8 mouse cellular contexts compared by ENCODE assay signal in genomic region chr14:60738434-60738938, GRCm38 (mm10). TPM values are rescaled to one million over a fixed set of nuclear protein-coding genes. Genes with fewer than 3 reads are reported as not detected.
DNase-seq lines count a peak whose midpoint lies in the region; ATAC-seq lines count a peak whose summit lies in the region.

No protein-coding gene starts in this region.

- H3K9me3 ChIP-seq in hindbrain, embryonic 10.5 days, result no peaks in the 10 kb centered on the region
- no peaks in the 10 kb centered on the region for H3K9me3 ChIP-seq in hindbrain, embryonic 11.5 days (ENCODE audit: control insufficient read depth, low read length)
- H3K9me3 ChIP-seq in intestine, embryonic 16.5 days (ENCODE audit: control insufficient read depth, low read length), result no peaks in the 10 kb centered on the region

- H3K4me1 ChIP-seq in hindbrain, embryonic 10.5 days (replicated peaks), result peaks cover 62% of the 10 kb centered on the region
- H3K4me1 ChIP-seq in hindbrain, embryonic 11.5 days (replicated peaks; ENCODE audit: control insufficient read depth, insufficient read depth, low read length), result peaks cover 9% of the 10 kb centered on the region
- peaks cover 45% of the 10 kb centered on the region for H3K4me1 ChIP-seq in brown adipose tissue, adult 24 weeks (ENCODE audit: control insufficient read depth, insufficient read depth, insufficient read length, low read length)
- H3K4me1 ChIP-seq in intestine, embryonic 16.5 days (ENCODE audit: control insufficient read depth, insufficient read depth, low read length), result peaks cover 44% of the 10 kb centered on the region

- whole genome bisulfite sequencing in hindbrain, embryonic 10.5 days, result 62% methylated on average over 10 of the region's 10 CpGs
- 65% methylated on average over 10 of the region's 10 CpGs for WGBS in hindbrain, embryonic 11.5 days
- WGBS in intestine, embryonic 16.5 days, result 60% methylated on average over 10 of the region's 10 CpGs

- no peaks in the 10 kb centered on the region for H3K27me3 ChIP-seq in hindbrain, embryonic 10.5 days (ENCODE audit: insufficient read depth, poor library complexity, severe bottlenecking)
- no peaks in the 10 kb centered on the region for H3K27me3 ChIP-seq in hindbrain, embryonic 11.5 days (ENCODE audit: control insufficient read depth, insufficient read depth, low read length)
- H3K27me3 ChIP-seq in intestine, embryonic 16.5 days (replicated peaks; ENCODE audit: control insufficient read depth, insufficient read depth, low read length), result no peaks in the 10 kb centered on the region

- H3K36me3 ChIP-seq in hindbrain, embryonic 10.5 days, result peaks cover 49% of the 10 kb centered on the region
- H3K36me3 ChIP-seq in hindbrain, embryonic 11.5 days (ENCODE audit: control insufficient read depth, insufficient read depth, low read length), result no peaks in the 10 kb centered on the region
- no peaks in the 10 kb centered on the region for H3K36me3 ChIP-seq in intestine, embryonic 16.5 days (ENCODE audit: control insufficient read depth, insufficient read depth, low read length)

- H3K4me3 ChIP-seq in hindbrain, embryonic 10.5 days, result no peak overlapping the region
- H3K4me3 ChIP-seq in hindbrain, embryonic 11.5 days (ENCODE audit: low read depth, low read length), result no peak overlapping the region
- H3K4me3 ChIP-seq in brown adipose tissue, adult 24 weeks (ENCODE audit: insufficient read depth, low read depth, low read length), result no peak overlapping the region
- no peak overlapping the region for H3K4me3 ChIP-seq in intestine, embryonic 16.5 days (ENCODE audit: low read length)

- H3K27ac ChIP-seq in hindbrain, embryonic 10.5 days, result peak overlapping the region; percentile 75
- H3K27ac ChIP-seq in hindbrain, embryonic 11.5 days (ENCODE audit: low read depth, low read length), result no peak overlapping the region
- H3K27ac ChIP-seq in brown adipose tissue, adult 24 weeks (replicated peaks; ENCODE audit: low read depth, low read length), result peak overlapping the region; percentile 90
- H3K27ac ChIP-seq in intestine, embryonic 16.5 days (ENCODE audit: low read length), result peak overlapping the region; percentile 80

- H3K9ac ChIP-seq in hindbrain, embryonic 11.5 days (ENCODE audit: low read depth, low read length), result no peak overlapping the region
- no peak overlapping the region; the same call in 1 of the 2 replicates for H3K9ac ChIP-seq in intestine, embryonic 16.5 days (ENCODE audit: low read depth, low read length)

- no peak for ATAC-seq in hindbrain, embryonic 11.5 days (ENCODE audit: low FRiP score)
- no peak for ATAC-seq in intestine, embryonic 16.5 days
- ATAC-seq in monocyte, adult 5-6 weeks (replicated peaks; ENCODE audit: insufficient number of reproducible peaks, low FRiP score, low TSS enrichment, poor library complexity, severe bottlenecking), result peak; percentile 48
- ATAC-seq in erythroid progenitor cell, adult 5-6 weeks (replicated peaks; ENCODE audit: low FRiP score, poor library complexity, severe bottlenecking), result no peak

- no peak overlapping the region for H3K4me2 ChIP-seq in hindbrain, embryonic 11.5 days (replicated peaks; ENCODE audit: low read depth, low read length)
- H3K4me2 ChIP-seq in intestine, embryonic 16.5 days (ENCODE audit: low read depth, low read length), result 0 out of 2 replicates have a peak overlapping the region, but pooled peaks have one; percentile 16

- DNase-seq in hindbrain, embryonic 10.5 days (ENCODE audit: low spot score), result no peak
- DNase-seq in hindbrain, embryonic 11.5 days (ENCODE audit: low spot score), result no peak
- no peak for DNase-seq in adrenal gland, postnatal 10 days
- DNase-seq in urinary bladder, adult 18-20 months (ENCODE audit: low spot score in 2 of 2), result no peak

RNA-seq across cellular contexts. Expression of gene C1qtnf9, which starts 29.4 kb away (rescaled TPM):
- 0.10 and 0.30 TPM in 2 replicates for polyA plus RNA-seq in hindbrain, embryonic 10.5 days (2016; fragmentation: Nextera tagmentation; extraction: Ambion mirVana)
- polyA plus RNA-seq in hindbrain, embryonic 11.5 days (2014; fragmentation: Nextera tagmentation; extraction: Ambion mirVana), result not detected in 2 replicates
- polyA plus RNA-seq in brown adipose tissue, adult 24 weeks (2012; ENCODE audit: insufficient read depth, insufficient read length, missing spikeins), result 16.8 and 30.9 TPM in 2 replicates
- polyA plus RNA-seq in intestine, embryonic 16.5 days (2015; fragmentation: Nextera tagmentation; extraction: Ambion mirVana), result 1.7 TPM in 2 replicates
- 0.39 TPM in 1 of 3 replicates, not detected in the others for total RNA-seq in monocyte, adult 5-6 weeks (2017)
- total RNA-seq in adrenal gland, postnatal 10 days (2021), result 10 to 100 TPM; 17.0 to 18.9 TPM
- total RNA-seq in erythroid progenitor cell, adult 5-6 weeks (2015; ENCODE audit: low replicate concordance), result not detected in 2 replicates
- total RNA-seq in erythroid progenitor cell, adult 5-6 weeks (2017; ENCODE audit: low replicate concordance), result not detected in 2 replicates

RNA-seq across cellular contexts. Expression of gene Mipep, which starts 45.9 kb away (rescaled TPM):
- polyA plus RNA-seq in hindbrain, embryonic 10.5 days (2016; fragmentation: Nextera tagmentation; extraction: Ambion mirVana), result 20.8 and 22.2 TPM in 2 replicates
- 24.0 and 24.8 TPM in 2 replicates for polyA plus RNA-seq in hindbrain, embryonic 11.5 days (2014; fragmentation: Nextera tagmentation; extraction: Ambion mirVana)
- 52.5 and 57.8 TPM in 2 replicates for polyA plus RNA-seq in brown adipose tissue, adult 24 weeks (2012; ENCODE audit: insufficient read depth, insufficient read length, missing spikeins)
- polyA plus RNA-seq in intestine, embryonic 16.5 days (2015; fragmentation: Nextera tagmentation; extraction: Ambion mirVana), result 20.0 and 21.2 TPM in 2 replicates
- 4.9 to 11.3 TPM (median 5.7 TPM) in 3 replicates for total RNA-seq in monocyte, adult 5-6 weeks (2017)
- total RNA-seq in adrenal gland, postnatal 10 days (2021), result 10 to 100 TPM; 52.9 to 57.9 TPM
- 2.9 and 5.4 TPM in 2 replicates for total RNA-seq in erythroid progenitor cell, adult 5-6 weeks (2015; ENCODE audit: low replicate concordance)
- 1.9 and 4.2 TPM in 2 replicates for total RNA-seq in erythroid progenitor cell, adult 5-6 weeks (2017; ENCODE audit: low replicate concordance)
